Mouse (Mus musculus): ENCODE measurements around the gene Fam193b. TPM values are rescaled to one million over a fixed set of nuclear protein-coding genes. Genes with fewer than 3 reads are reported as not detected.

Fam193b gene
- polyA plus RNA-seq, 1 experiment from 2014 or later = 7.9 TPM

- peak overlapping the region; percentile 73 for H3K27ac ChIP-seq
- H3K9me3 ChIP-seq (replicated peaks) = no peaks in the 10 kb centered on the region
- peak; percentile 66 for ATAC-seq (ENCODE audit: low read depth)
- 21% methylated on average over 18 of the region's 18 CpGs for WGBS (ENCODE audit: insufficient replicate concordance)
- peak overlapping the region; percentile 22; the same call in 1 of the 2 replicates for H3K9ac ChIP-seq
- H3K36me3 ChIP-seq = peaks cover 40% of the 10 kb centered on the region
- DNase-seq = no peak
- no peaks in the 10 kb centered on the region for H3K27me3 ChIP-seq
- H3K4me2 ChIP-seq = peak overlapping the region; percentile 31
- H3K4me3 ChIP-seq (replicated peaks) = peak overlapping the region; percentile 7; the same call in 1 of the 2 replicates
- H3K4me1 ChIP-seq (replicated peaks) = peaks cover 56% of the 10 kb centered on the region
These were observed 42.8 kb downstream of the Fam193b start for GRCm38 (mm10) chr13:55527834-55528772.

GRCm38 (mm10) chr13:55527212-55527611 lies 43.7 kb downstream of the Fam193b start:
- no peaks in the 10 kb centered on the region for H3K27me3 ChIP-seq
- H3K4me3 ChIP-seq (replicated peaks) = no peak overlapping the region
- ATAC-seq (ENCODE audit: low read depth) = no peak
- WGBS (ENCODE audit: insufficient replicate concordance) = 68% methylated on average over 16 of the region's 16 CpGs
- H3K4me2 ChIP-seq = peak overlapping the region; percentile 17; the same call in 1 of the 2 replicates
- H3K36me3 ChIP-seq = peaks cover 31% of the 10 kb centered on the region
- no peaks in the 10 kb centered on the region for H3K9me3 ChIP-seq (replicated peaks)
- H3K4me1 ChIP-seq (replicated peaks) = peaks cover 60% of the 10 kb centered on the region
- peak overlapping the region; percentile 73 for H3K27ac ChIP-seq
- peak overlapping the region; percentile 26; the same call in 1 of the 2 replicates for H3K9ac ChIP-seq
- DNase-seq = no peak

GRCm38 (mm10) chr13:55525733-55526553 lies 45.0 kb downstream of the Fam193b start:
- Histone ChIP-seq H3K9ac (no peak overlapping the region), H3K9me3 (replicated peaks) (no peaks in the 10 kb centered on the region), H3K4me3 (replicated peaks) (no peak overlapping the region), H3K36me3 (peaks cover 19% of the 10 kb centered on the region), H3K4me1 (replicated peaks) (peaks cover 60% of the 10 kb centered on the region), H3K27me3 (no peaks in the 10 kb centered on the region), H3K27ac (no peak overlapping the region), H3K4me2 (no peak overlapping the region)
- ATAC-seq (ENCODE audit: low read depth) (no peak), DNase-seq (no peak)
- 75% methylated on average over 16 of the region's 16 CpGs for WGBS (ENCODE audit: insufficient replicate concordance)

- Histone ChIP-seq H3K27ac (peak overlapping the region; percentile 47; the same call in 1 of the 2 replicates), H3K9me3 (replicated peaks) (no peaks in the 10 kb centered on the region), H3K4me3 (replicated peaks) (no peak overlapping the region), H3K4me2 (no peak overlapping the region), H3K4me1 (replicated peaks) (peaks cover 45% of the 10 kb centered on the region), H3K27me3 (0 out of 2 replicates have a peak, but pooled peaks cover 3% of the 10 kb centered on the region), H3K9ac (no peak overlapping the region), H3K36me3 (peaks cover 2% of the 10 kb centered on the region; the same call in 1 of the 2 replicates)
- DNase-seq (no peak), ATAC-seq (ENCODE audit: low read depth) (no peak)
- WGBS (ENCODE audit: insufficient replicate concordance) = 85% methylated on average over 23 of the region's 23 CpGs
These were observed 46.8 kb downstream of the Fam193b start for GRCm38 (mm10) chr13:55523951-55524600.

GRCm38 (mm10) chr13:55523278-55523677 lies 47.6 kb downstream of the Fam193b start:
- no peak overlapping the region for H3K4me3 ChIP-seq (replicated peaks)
- H3K36me3 ChIP-seq = no peaks in the 10 kb centered on the region
- 73% methylated on average over 17 of the region's 17 CpGs for WGBS (ENCODE audit: insufficient replicate concordance)
- no peak overlapping the region for H3K9ac ChIP-seq
- ATAC-seq (ENCODE audit: low read depth) = peak; percentile 39; the same call in 1 of the 2 replicates
- H3K9me3 ChIP-seq (replicated peaks) = no peaks in the 10 kb centered on the region
- no peak overlapping the region for H3K4me2 ChIP-seq
- peaks cover 37% of the 10 kb centered on the region for H3K4me1 ChIP-seq (replicated peaks)
- 0 out of 2 replicates have a peak, but pooled peaks cover 3% of the 10 kb centered on the region for H3K27me3 ChIP-seq
- peak overlapping the region; percentile 47; the same call in 1 of the 2 replicates for H3K27ac ChIP-seq
- no peak for DNase-seq

GRCm38 (mm10) chr13:55522730-55523129 lies 48.2 kb downstream of the Fam193b start:
- H3K4me2 ChIP-seq = no peak overlapping the region
- DNase-seq (no peak), ATAC-seq (ENCODE audit: low read depth) (no peak)
- H3K4me1 ChIP-seq (replicated peaks) = peaks cover 31% of the 10 kb centered on the region
- WGBS (ENCODE audit: insufficient replicate concordance) = 60% methylated on average over 8 of the region's 8 CpGs
- no peaks in the 10 kb centered on the region for H3K36me3 ChIP-seq
- no peaks in the 10 kb centered on the region for H3K9me3 ChIP-seq (replicated peaks)
- H3K27me3 ChIP-seq = 0 out of 2 replicates have a peak, but pooled peaks cover 3% of the 10 kb centered on the region
- no peak overlapping the region for H3K4me3 ChIP-seq (replicated peaks)
- peak overlapping the region; percentile 47; the same call in 1 of the 2 replicates for H3K27ac ChIP-seq
- H3K9ac ChIP-seq = no peak overlapping the region

GRCm38 (mm10) chr13:55519606-55520005 lies 51.3 kb downstream of the Fam193b start:
- DNase-seq (no peak), ATAC-seq (ENCODE audit: low read depth) (no peak)
- Histone ChIP-seq H3K36me3 (no peaks in the 10 kb centered on the region), H3K27me3 (peaks cover 12% of the 10 kb centered on the region), H3K9ac (no peak overlapping the region), H3K27ac (no peak overlapping the region), H3K4me2 (no peak overlapping the region), H3K9me3 (replicated peaks) (no peaks in the 10 kb centered on the region), H3K4me3 (replicated peaks) (no peak overlapping the region), H3K4me1 (replicated peaks) (peaks cover 17% of the 10 kb centered on the region)
- 50% methylated on average over 4 of the region's 4 CpGs for WGBS (ENCODE audit: insufficient replicate concordance)

- Histone ChIP-seq H3K27ac (no peak overlapping the region), H3K9ac (no peak overlapping the region), H3K36me3 (no peaks in the 10 kb centered on the region), H3K4me1 (replicated peaks) (peaks cover 20% of the 10 kb centered on the region), H3K9me3 (replicated peaks) (no peaks in the 10 kb centered on the region), H3K27me3 (peaks cover 20% of the 10 kb centered on the region), H3K4me3 (replicated peaks) (no peak overlapping the region), H3K4me2 (no peak overlapping the region)
- ATAC-seq (ENCODE audit: low read depth) = no peak
- 3% methylated on average over 5 of the region's 5 CpGs for whole genome bisulfite sequencing (ENCODE audit: insufficient replicate concordance)
- DNase-seq = peak; percentile 67
These were observed 54.0 kb downstream of the Fam193b start for GRCm38 (mm10) chr13:55516955-55517354.

- WGBS (ENCODE audit: insufficient replicate concordance) = 32% methylated on average over 9 of the region's 9 CpGs
- H3K9ac ChIP-seq = peak overlapping the region; percentile 81
These were observed 57.1 kb downstream of the Fam193b start for GRCm38 (mm10) chr13:55513828-55514227.

GRCm38 (mm10) chr13:55513111-55513748 lies 57.7 kb downstream of the Fam193b start, which contains the start of gene Pdlim7:
Gene Pdlim7, minus strand, starts transcription at chr13:55513676.
- Histone ChIP-seq H3K36me3 (peaks cover 14% of the 10 kb centered on the region), H3K9ac (peak within 1 kb of the TSS; percentile 81), H3K9me3 (replicated peaks) (no peaks in the 10 kb centered on the region), H3K4me2 (peak within 1 kb of the TSS; percentile 97), H3K27ac (peak within 1 kb of the TSS; percentile 82), H3K4me1 (replicated peaks) (peaks cover 50% of the 10 kb centered on the region), H3K27me3 (peaks cover 18% of the 10 kb centered on the region), H3K4me3 (replicated peaks) (peak within 1 kb of the TSS; percentile 75)
- peak; percentile 61 for ATAC-seq (ENCODE audit: low read depth)
- under 1% methylated on average over 55 of the region's 55 CpGs for WGBS (ENCODE audit: insufficient replicate concordance)
- DNase-seq = peak; percentile 82

More at GRCm38 (mm10) chr13:55513828-55514227, 57.1 kb downstream of the Fam193b start:
- Histone ChIP-seq H3K27ac (no peak overlapping the region), H3K9me3 (replicated peaks) (no peaks in the 10 kb centered on the region), H3K4me3 (replicated peaks) (peak overlapping the region; percentile 75), H3K36me3 (peaks cover 8% of the 10 kb centered on the region), H3K4me1 (replicated peaks) (peaks cover 45% of the 10 kb centered on the region), H3K27me3 (peaks cover 18% of the 10 kb centered on the region), H3K4me2 (peak overlapping the region; percentile 97)
- DNase-seq (no peak), ATAC-seq (ENCODE audit: low read depth) (no peak)

Data from liver, embryonic 13.5 days (tissue).